Comparison of ENCODE assay signal across 9 mouse cellular contexts in the genomic region with DNA sequence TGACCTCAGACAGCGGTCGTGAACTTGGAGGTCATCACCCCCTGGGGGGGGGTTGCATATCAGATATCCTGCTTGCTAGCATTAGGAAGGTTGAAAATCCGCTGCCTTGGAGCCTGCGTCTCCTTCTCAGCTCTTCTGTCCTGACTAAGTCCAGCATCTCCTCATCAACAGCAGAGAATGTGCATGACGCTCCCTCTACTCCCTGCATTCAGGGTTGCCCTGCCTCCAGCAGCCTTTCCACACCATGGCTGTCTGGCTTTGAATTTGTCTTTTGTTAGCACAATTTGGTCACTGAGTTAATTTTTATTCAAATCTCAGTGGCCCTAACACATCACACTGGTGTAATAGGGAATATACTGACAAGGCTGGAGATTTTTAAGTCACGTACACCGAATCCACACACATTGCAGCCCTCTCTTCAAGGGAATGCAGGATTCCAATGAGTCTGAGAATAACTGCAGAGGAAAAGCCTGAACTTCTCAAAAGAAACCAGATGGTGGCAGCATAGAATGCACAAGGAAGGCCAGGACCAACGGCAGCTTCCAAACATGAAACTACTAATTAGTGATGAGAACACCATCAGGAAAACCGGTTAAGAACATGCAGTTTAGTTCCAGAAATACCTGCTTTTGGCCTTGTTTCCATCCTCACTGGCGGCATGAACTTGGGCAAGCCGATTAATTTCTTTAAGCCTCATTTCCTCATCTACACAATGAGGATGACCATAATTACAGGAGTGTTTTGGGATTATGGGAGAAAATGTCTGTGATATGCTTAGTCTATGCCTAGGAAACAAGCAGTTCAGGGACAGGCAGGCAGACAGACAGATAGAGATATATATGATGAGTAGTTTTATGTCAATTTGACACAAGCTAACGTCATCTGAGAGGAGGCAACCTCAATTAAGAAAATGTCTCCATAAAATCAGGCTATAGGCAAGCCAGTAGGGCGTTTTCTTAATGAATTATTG.
DNase-seq lines count a peak whose midpoint lies in the region; ATAC-seq and TF ChIP-seq lines count a peak whose summit lies in the region.
"Had no signal": no experiment of that assay in that cellular context is flagged by ENCODE, and none has a peak within 500 bp of the region (broad histone marks: within the 10 kb centered on the region; RNA-seq: fewer than 3 reads in every experiment).

No protein-coding gene starts in this region.

- intact Hi-C loops in heart, postnatal 10 days (cut with DNase I): loop anchor here (1.0 to 5.0 kb wide), 4 partner anchors 153 to 667 kb away; a partner anchor contains a TSS

- peak; percentile 89 for ATAC-seq in common myeloid progenitor, adult 5-6 weeks (replicated peaks; ENCODE audit: low read depth, poor library complexity, severe bottlenecking)

- DNase-seq in urinary bladder, postnatal 14 days (ENCODE audit: low spot score): peak; percentile 9
- no peak for DNase-seq in urinary bladder, postnatal 4 days (ENCODE audit: low spot score in 2 of 2)
- peak; percentile 45 to 72 for DNase-seq in heart, postnatal 10 days
- DNase-seq in layer of hippocampus, adult 2 months (ENCODE audit: low spot score in 2 of 2): peak; percentile 68 to 76
- DNase-seq in lung, postnatal 10 days: peak; percentile 64
- peak; percentile 23 for DNase-seq in right cerebral cortex, postnatal 14 days
- DNase-seq in B cell, adult 2 months: no peak

- H3K4me3 ChIP-seq in layer of hippocampus, adult 2 months: no peak overlapping the region
- H3K4me3 ChIP-seq: megakaryocyte, embryonic 14.5 days had no signal

- H3K27ac ChIP-seq in layer of hippocampus, adult 2 months: peak overlapping the region; percentile 24; the same call in 1 of the 2 replicates

- TF ChIP-seq CTCF in layer of hippocampus, adult 2 months (conservative IDR thresholded peaks at IDR 0.05): peak; percentile 92

Comparison
In these comparisons a context has a peak if more than half of its experiments do, and no peak if none do; other contexts are left out.
1. DNase-seq: peak in urinary bladder, postnatal 14 days (single experiment), heart, postnatal 10 days (2 of 2), layer of hippocampus, adult 2 months (2 of 2), lung, postnatal 10 days (single experiment) and right cerebral cortex, postnatal 14 days (single experiment); none in urinary bladder, postnatal 4 days (0 of 2) and B cell, adult 2 months (0 of 2).